ENCODE assay signal across 14 mouse cellular contexts in genomic region chr2:20336176-20336575, GRCm38 (mm10).
"Had no signal": no experiment of that assay in that cellular context is flagged by ENCODE, and none has a peak within 500 bp of the region (broad histone marks: within the 10 kb centered on the region; RNA-seq: fewer than 3 reads in every experiment).

No protein-coding gene starts in this region.

- H3K4me3 ChIP-seq: limb, embryonic 12.5 days; liver, embryonic 13.5 days; lung, embryonic 15.5 days; megakaryocyte, embryonic 14.5 days; midbrain, embryonic 15.5 days; neural tube, embryonic 12.5 days had no signal

- H3K27ac ChIP-seq: limb, embryonic 12.5 days; liver, embryonic 13.5 days; lung, embryonic 15.5 days; macrophage; midbrain, embryonic 15.5 days; neural tube, embryonic 12.5 days; stomach, postnatal 0 days had no signal

- H3K36me3 ChIP-seq: limb, embryonic 12.5 days; liver, embryonic 13.5 days; lung, embryonic 15.5 days; midbrain, embryonic 15.5 days; neural tube, embryonic 12.5 days had no signal

- H3K4me1 ChIP-seq: liver, embryonic 13.5 days; lung, embryonic 15.5 days; megakaryocyte, embryonic 14.5 days had no signal

- H3K27me3 ChIP-seq: limb, embryonic 12.5 days; liver, embryonic 13.5 days; lung, embryonic 15.5 days; megakaryocyte, embryonic 14.5 days; midbrain, embryonic 15.5 days; neural tube, embryonic 12.5 days had no signal

- H3K9me3 ChIP-seq: limb, embryonic 12.5 days; liver, embryonic 13.5 days; lung, embryonic 15.5 days; megakaryocyte, embryonic 14.5 days; midbrain, embryonic 15.5 days; neural tube, embryonic 12.5 days had no signal

- DNase-seq: kidney, postnatal 10 days; layer of hippocampus, postnatal 36 days; liver; liver, embryonic 13.5 days; liver, postnatal 0 days; lung, postnatal 14 days; thymus, postnatal 4 days had no signal
